Mouse (Mus musculus) lung, adult 2 months (tissue): ENCODE measurements at regions not wholly inside any gene's neighbourhood (a gene's known extent, or its start where the extent isn't known, plus 50 kb on each side); places are given as distances from the start of the nearest gene placed in this dataset.

Source experiments
- CTCF ChIP-seq: fragments of 200-500 bp; IDR thresholded peaks from 2 replicates; pipeline ENCODE4 v1.5.1; 2011; ENCODE audit warnings: mild to moderate bottlenecking, low read length, control low read depth; ENCODE audit not compliant: insufficient read depth
- POLR2A ChIP-seq: fragments of 200-500 bp; IDR thresholded peaks from 2 replicates; pipeline ENCODE4 v1.6.1; 2011; ENCODE audit warnings: low read depth, mild to moderate bottlenecking, control low read depth, low read length, borderline replicate concordance; ENCODE audit errors: extremely low read depth

- TF ChIP-seq POLR2A: no peak
- no peak for TF ChIP-seq CTCF
Measured at GRCm38 (mm10) chr2:172817058-172817745, 122.9 kb downstream of the Bmp7 start.
